Mouse (Mus musculus) megakaryocyte, adult 5-6 weeks (primary cell): ENCODE results near the gene Nbr1. TPM values are rescaled to one million over a fixed set of nuclear protein-coding genes. Genes with fewer than 3 reads are reported as not detected.
"Not testable (repeated sequence)": the region's sequence is repeated elsewhere in the genome, so short reads cannot be mapped to it uniquely, and the experiment has no call there.

ENCODE experiments used
- ATAC-seq: 2 replicates; pipeline ENCODE4 v1.8.0; 2016; ENCODE audit warnings: mild to moderate bottlenecking, inconsistent platforms; ENCODE audit not compliant: poor library complexity, severe bottlenecking
- total RNA-seq, 2 experiments: library from RNA; stranded (forward) in 1 of 2; stranded (reverse) in 1 of 2; fragments of 153-499, 151-499 nt in 1 of 2; fragments of 221-1000, 200-1000 nt in 1 of 2; gene quantifications; 2 replicates each; pipeline versions ENCODE4 v1.2.3 to v1.2.4; 2015 to 2017

Gene Nbr1
- total RNA-seq, 2 experiments from 2014 or later = 32.4 to 60.7 TPM

GRCm38 (mm10) chr11:101618596-101618995, 66.6 kb downstream of the Nbr1 start:
- ATAC-seq = no peak

DNA sequence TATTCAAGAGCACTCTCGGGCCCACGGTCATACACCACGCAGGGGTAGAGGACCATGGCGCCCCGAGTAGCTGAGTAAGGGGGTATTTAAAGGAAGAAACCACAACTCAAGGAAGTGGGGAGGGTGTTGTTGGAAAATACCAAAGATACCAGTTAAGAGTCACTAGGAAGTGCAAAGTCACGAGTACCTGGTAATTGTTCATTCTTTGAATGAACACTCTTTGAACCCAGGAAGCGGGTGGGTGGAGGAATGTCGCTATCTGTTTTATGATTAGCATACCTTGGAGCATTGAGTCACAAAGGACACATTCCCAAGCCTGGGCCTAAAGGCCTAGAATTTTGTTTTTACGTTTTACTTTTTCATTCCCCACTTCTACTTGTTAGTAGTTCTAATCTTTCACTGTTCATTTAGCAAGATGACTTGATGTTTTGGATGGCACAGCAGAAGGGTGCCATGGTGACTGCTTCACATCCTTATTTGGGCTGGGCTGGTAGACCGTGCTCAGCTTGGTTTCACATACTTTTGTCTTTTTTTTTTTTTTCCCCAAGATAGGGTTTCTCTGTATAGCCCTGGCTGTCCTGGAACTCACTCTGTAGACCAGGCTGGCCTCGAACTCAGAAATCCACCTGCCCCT, 68.2 kb downstream of the Nbr1 start:
- not testable (repeated sequence) for ATAC-seq

DNA sequence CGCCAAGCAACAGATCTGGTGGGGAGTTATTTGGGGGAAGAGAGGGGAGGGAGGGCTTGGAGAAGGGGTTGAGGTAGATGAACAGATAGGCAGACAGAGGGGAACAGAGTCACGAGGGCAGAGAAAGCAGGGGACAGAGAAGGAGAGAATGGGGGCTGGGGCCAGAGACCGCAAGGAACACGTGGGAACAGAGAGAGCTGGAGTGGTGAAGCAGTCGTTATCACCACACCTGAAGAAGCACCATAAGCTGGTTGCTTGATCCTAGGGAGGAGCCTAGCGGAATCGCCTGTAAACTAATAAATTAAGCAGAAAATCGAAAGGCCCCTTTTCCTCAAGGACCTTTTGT, 74.7 kb downstream of the Nbr1 start:
- peak; percentile 13 for ATAC-seq

GRCm38 (mm10) chr11:101626995-101627856, 75.3 kb downstream of the Nbr1 start, which contains the start of gene Rdm1:
Gene Rdm1 (plus strand): TSS chr11:101627195.
- ATAC-seq = peak; percentile 61

- ATAC-seq = peak; percentile 73
Observed at GRCm38 (mm10) chr11:101627857-101628559, 76.1 kb downstream of the Nbr1 start.

DNA sequence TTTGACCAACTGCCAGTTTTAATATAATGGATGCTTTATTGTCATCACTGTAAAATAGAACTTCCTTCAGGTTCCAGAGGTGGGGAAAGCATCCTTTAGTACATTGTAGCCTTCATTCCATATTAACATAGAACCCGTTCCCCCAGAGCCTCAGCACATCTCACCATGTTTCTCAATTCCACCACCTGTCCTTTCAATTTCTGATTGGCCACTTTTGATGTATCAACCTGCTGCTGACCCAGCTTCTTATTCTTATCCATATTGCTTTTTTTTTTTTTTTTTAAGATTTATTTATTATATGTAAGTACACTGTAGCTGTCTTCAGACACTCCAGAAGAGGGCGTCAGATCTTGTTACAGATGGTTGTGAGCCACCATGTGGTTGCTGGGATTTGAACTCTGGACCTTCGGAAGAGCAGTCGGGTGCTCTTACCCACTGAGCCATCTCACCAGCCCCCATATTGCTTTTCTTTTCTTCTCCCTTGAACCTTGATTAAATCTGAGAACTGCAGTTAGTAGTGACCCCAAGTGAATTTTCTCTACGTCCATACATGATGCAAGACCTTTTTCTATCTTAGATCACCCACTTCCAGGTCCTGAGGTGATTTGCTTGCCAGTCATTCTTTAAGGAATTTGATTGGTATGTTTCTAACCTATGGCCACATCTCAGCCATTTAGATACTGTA, 76.9 kb downstream of the Nbr1 start:
- not testable (repeated sequence) for ATAC-seq

Other genes starting within 250 kb of the Nbr1 start
- gene Becn1, start 249.9 kb upstream of the Nbr1 start, total RNA-seq (2015) = 62.2 and 68.0 TPM in 2 replicates
- gene Becn1, start 249.9 kb upstream of the Nbr1 start, total RNA-seq (2017) = 129 and 168 TPM in 2 replicates
- gene Psme3, start 235.9 kb upstream of the Nbr1 start, total RNA-seq (2015) = 90.6 and 116 TPM in 2 replicates
- gene Psme3, start 235.9 kb upstream of the Nbr1 start, total RNA-seq (2017) = 62.1 and 91.5 TPM in 2 replicates
- gene Aoc2, start 227.1 kb upstream of the Nbr1 start, total RNA-seq (2015) = 0.98 and 2.1 TPM in 2 replicates
- gene Aoc2, start 227.1 kb upstream of the Nbr1 start, total RNA-seq (2017) = 0.95 and 1.4 TPM in 2 replicates
- gene Aoc3, start 221.5 kb upstream of the Nbr1 start, total RNA-seq (2015) = 0.05 TPM in 1 of 2 replicates, not detected in the other
- gene Aoc3, start 221.5 kb upstream of the Nbr1 start, total RNA-seq (2017) = not detected in 2 replicates
- not detected in 2 replicates for gene G6pc, start 184.6 kb upstream of the Nbr1 start, total RNA-seq (2015)
- not detected in 2 replicates for gene G6pc, start 184.6 kb upstream of the Nbr1 start, total RNA-seq (2017)
- gene Aarsd1, start 134.5 kb upstream of the Nbr1 start, total RNA-seq (2015) = 11.6 and 18.1 TPM in 2 replicates
- gene Aarsd1, start 134.5 kb upstream of the Nbr1 start, total RNA-seq (2017) = 22.9 and 28.9 TPM in 2 replicates
- gene Gm27029, start 127.4 kb upstream of the Nbr1 start, total RNA-seq (2015) = 1.7 TPM in 1 of 2 replicates, not detected in the other
- 0.95 and 1.3 TPM in 2 replicates for gene Gm27029, start 127.4 kb upstream of the Nbr1 start, total RNA-seq (2017)
- gene Rundc1, start 127.1 kb upstream of the Nbr1 start, total RNA-seq (2015) = 2.4 and 3.0 TPM in 2 replicates
- 3.1 and 3.3 TPM in 2 replicates for gene Rundc1, start 127.1 kb upstream of the Nbr1 start, total RNA-seq (2017)
- gene Ptges3l, start 126.8 kb upstream of the Nbr1 start, total RNA-seq (2015) = 0.43 and 2.5 TPM in 2 replicates
- 0.66 TPM in 1 of 2 replicates, not detected in the other for gene Ptges3l, start 126.8 kb upstream of the Nbr1 start, total RNA-seq (2017)
- 334 and 336 TPM in 2 replicates for gene Rpl27, start 109.9 kb upstream of the Nbr1 start, total RNA-seq (2015)
- gene Rpl27, start 109.9 kb upstream of the Nbr1 start, total RNA-seq (2017) = 2,102 and 2,594 TPM in 2 replicates
- gene Ifi35, start 103.7 kb upstream of the Nbr1 start, total RNA-seq (2015) = 60.6 and 62.4 TPM in 2 replicates
- gene Ifi35, start 103.7 kb upstream of the Nbr1 start, total RNA-seq (2017) = 47.3 and 56.5 TPM in 2 replicates
- 0.13 and 0.16 TPM in 2 replicates for gene Rnd2, start 87.2 kb upstream of the Nbr1 start, total RNA-seq (2015)
- gene Rnd2, start 87.2 kb upstream of the Nbr1 start, total RNA-seq (2017) = 0.20 TPM in 1 of 2 replicates, not detected in the other
- gene Vat1, start 85.9 kb upstream of the Nbr1 start, total RNA-seq (2015) = 7.3 and 10.8 TPM in 2 replicates
- gene Vat1, start 85.9 kb upstream of the Nbr1 start, total RNA-seq (2017) = 3.4 and 5.2 TPM in 2 replicates
- gene Brca1, start 194 bp upstream of the Nbr1 start, total RNA-seq (2015) = 15.3 and 15.9 TPM in 2 replicates
- 26.8 and 34.8 TPM in 2 replicates for gene Brca1, start 194 bp upstream of the Nbr1 start, total RNA-seq (2017)
- 35.3 and 35.7 TPM in 2 replicates for gene Tmem106a, start 30.1 kb downstream of the Nbr1 start, total RNA-seq (2015)
- 20.5 and 24.1 TPM in 2 replicates for gene Tmem106a, start 30.1 kb downstream of the Nbr1 start, total RNA-seq (2017)
- gene Gm11634, start 47.1 kb downstream of the Nbr1 start, total RNA-seq (2015) = not detected in 2 replicates
- not detected in 2 replicates for gene Gm11634, start 47.1 kb downstream of the Nbr1 start, total RNA-seq (2017)
- gene Rdm1, start 75.0 kb downstream of the Nbr1 start, total RNA-seq (2015) = 22.6 and 28.8 TPM in 2 replicates
- 18.1 and 23.1 TPM in 2 replicates for gene Rdm1, start 75.0 kb downstream of the Nbr1 start, total RNA-seq (2017)
- 1.7 and 2.3 TPM in 2 replicates for gene Arl4d, start 113.4 kb downstream of the Nbr1 start, total RNA-seq (2015)
- 1.0 and 2.1 TPM in 2 replicates for gene Arl4d, start 113.4 kb downstream of the Nbr1 start, total RNA-seq (2017)
- 18.5 and 18.8 TPM in 2 replicates for gene Dhx8, start 180.8 kb downstream of the Nbr1 start, total RNA-seq (2015)
- 36.9 and 39.1 TPM in 2 replicates for gene Dhx8, start 180.8 kb downstream of the Nbr1 start, total RNA-seq (2017)
- gene Etv4, start 233.2 kb downstream of the Nbr1 start, total RNA-seq (2015) = not detected in 2 replicates
- gene Etv4, start 233.2 kb downstream of the Nbr1 start, total RNA-seq (2017) = not detected in 2 replicates